Mouse (Mus musculus): ENCODE measurements around the gene Capn10. TPM values are rescaled to one million over a fixed set of nuclear protein-coding genes. Genes with fewer than 3 reads are reported as not detected.

The Capn10 gene
- polyA plus RNA-seq, 1 experiment from 2014 or later, result 36.5 TPM

- Histone ChIP-seq H3K9ac (no peak overlapping the region), H3K4me2 (replicated peaks) (no peak overlapping the region), H3K4me3 (replicated peaks) (no peak overlapping the region), H3K4me1 (no peaks in the 10 kb centered on the region), H3K9me3 (replicated peaks) (no peaks in the 10 kb centered on the region), H3K27ac (replicated peaks) (no peak overlapping the region), H3K36me3 (peaks cover 51% of the 10 kb centered on the region), H3K27me3 (no peaks in the 10 kb centered on the region)
- no peak for ATAC-seq (ENCODE audit: insufficient number of reproducible peaks, low FRiP score, low TSS enrichment, low read depth)
- 82% methylated on average over 7 of the region's 7 CpGs for WGBS
Observed at GRCm38 (mm10) chr1:92920474-92921200, 13.5 kb upstream of the Capn10 start.

GRCm38 (mm10) chr1:92921496-92921895 is 12.7 kb upstream of the Capn10 start:
- Histone ChIP-seq H3K27me3 (no peaks in the 10 kb centered on the region), H3K4me2 (replicated peaks) (no peak overlapping the region), H3K4me1 (no peaks in the 10 kb centered on the region), H3K9ac (no peak overlapping the region), H3K9me3 (replicated peaks) (no peaks in the 10 kb centered on the region), H3K4me3 (replicated peaks) (no peak overlapping the region), H3K36me3 (peaks cover 42% of the 10 kb centered on the region), H3K27ac (replicated peaks) (no peak overlapping the region)
- ATAC-seq (ENCODE audit: insufficient number of reproducible peaks, low FRiP score, low TSS enrichment, low read depth), result no peak
- 85% methylated on average over 4 of the region's 4 CpGs for WGBS

GRCm38 (mm10) chr1:92930171-92930706 is 3.9 kb upstream of the Capn10 start:
- H3K9ac ChIP-seq, result no peak overlapping the region
- H3K27ac ChIP-seq (replicated peaks), result no peak overlapping the region
- no peaks in the 10 kb centered on the region for H3K36me3 ChIP-seq
- 20% methylated on average over 1 of the region's 1 CpGs for WGBS
- no peak overlapping the region for H3K4me2 ChIP-seq (replicated peaks)
- no peak overlapping the region for H3K4me3 ChIP-seq (replicated peaks)
- no peaks in the 10 kb centered on the region for H3K27me3 ChIP-seq
- ATAC-seq (ENCODE audit: insufficient number of reproducible peaks, low FRiP score, low TSS enrichment, low read depth), result no peak
- H3K4me1 ChIP-seq, result peaks cover 8% of the 10 kb centered on the region
- H3K9me3 ChIP-seq (replicated peaks), result no peaks in the 10 kb centered on the region

- Histone ChIP-seq H3K27me3 (no peaks in the 10 kb centered on the region), H3K4me1 (peaks cover 23% of the 10 kb centered on the region), H3K9me3 (replicated peaks) (no peaks in the 10 kb centered on the region), H3K36me3 (peaks cover 10% of the 10 kb centered on the region), H3K4me2 (replicated peaks) (peak overlapping the region; percentile 82), H3K4me3 (replicated peaks) (peak overlapping the region; percentile 89), H3K9ac (peak overlapping the region; percentile 67), H3K27ac (replicated peaks) (peak overlapping the region; percentile 99)
- 72% methylated on average over 4 of the region's 4 CpGs for WGBS
- ATAC-seq (ENCODE audit: insufficient number of reproducible peaks, low FRiP score, low TSS enrichment, low read depth), result no peak
Observed at GRCm38 (mm10) chr1:92933611-92934010, 565 bp upstream of the Capn10 start.

GRCm38 (mm10) chr1:92935054-92935962 is 1.1 kb downstream of the Capn10 start:
- no peaks in the 10 kb centered on the region for H3K27me3 ChIP-seq
- peaks cover 27% of the 10 kb centered on the region for H3K36me3 ChIP-seq
- peak overlapping the region; percentile 67 for H3K9ac ChIP-seq
- H3K27ac ChIP-seq (replicated peaks), result peak overlapping the region; percentile 99
- ATAC-seq (ENCODE audit: insufficient number of reproducible peaks, low FRiP score, low TSS enrichment, low read depth), result no peak
- 12% methylated on average over 10 of the region's 10 CpGs for WGBS
- H3K4me3 ChIP-seq (replicated peaks), result peak overlapping the region; percentile 89
- H3K9me3 ChIP-seq (replicated peaks), result no peaks in the 10 kb centered on the region
- H3K4me2 ChIP-seq (replicated peaks), result peak overlapping the region; percentile 82
- H3K4me1 ChIP-seq, result peaks cover 23% of the 10 kb centered on the region

GRCm38 (mm10) chr1:92935977-92936376 is 1.8 kb downstream of the Capn10 start:
- peaks cover 32% of the 10 kb centered on the region for H3K36me3 ChIP-seq
- H3K9me3 ChIP-seq (replicated peaks), result no peaks in the 10 kb centered on the region
- peak overlapping the region; percentile 82 for H3K4me2 ChIP-seq (replicated peaks)
- ATAC-seq (ENCODE audit: insufficient number of reproducible peaks, low FRiP score, low TSS enrichment, low read depth), result no peak
- H3K9ac ChIP-seq, result peak overlapping the region; percentile 9; the same call in 1 of the 2 replicates
- peak overlapping the region; percentile 89 for H3K4me3 ChIP-seq (replicated peaks)
- H3K27ac ChIP-seq (replicated peaks), result no peak overlapping the region
- 52% methylated on average over 2 of the region's 2 CpGs for WGBS
- H3K27me3 ChIP-seq, result no peaks in the 10 kb centered on the region
- H3K4me1 ChIP-seq, result peaks cover 23% of the 10 kb centered on the region

- H3K9me3 ChIP-seq (replicated peaks), result no peaks in the 10 kb centered on the region
- H3K36me3 ChIP-seq, result peaks cover 33% of the 10 kb centered on the region
- ATAC-seq (ENCODE audit: insufficient number of reproducible peaks, low FRiP score, low TSS enrichment, low read depth), result no peak
- H3K9ac ChIP-seq, result no peak overlapping the region
- no peaks in the 10 kb centered on the region for H3K27me3 ChIP-seq
- WGBS, result 82% methylated on average over 3 of the region's 3 CpGs
- no peak overlapping the region for H3K4me3 ChIP-seq (replicated peaks)
- no peak overlapping the region for H3K27ac ChIP-seq (replicated peaks)
- H3K4me1 ChIP-seq, result peaks cover 23% of the 10 kb centered on the region
- H3K4me2 ChIP-seq (replicated peaks), result no peak overlapping the region
Observed at GRCm38 (mm10) chr1:92936467-92936866, 2.3 kb downstream of the Capn10 start.

- Histone ChIP-seq H3K9ac (no peak overlapping the region), H3K27me3 (no peaks in the 10 kb centered on the region), H3K36me3 (peaks cover 45% of the 10 kb centered on the region), H3K4me3 (replicated peaks) (no peak overlapping the region), H3K4me1 (peaks cover 23% of the 10 kb centered on the region), H3K9me3 (replicated peaks) (no peaks in the 10 kb centered on the region), H3K4me2 (replicated peaks) (no peak overlapping the region), H3K27ac (replicated peaks) (no peak overlapping the region)
- 92% methylated on average over 3 of the region's 3 CpGs for WGBS
- no peak for ATAC-seq (ENCODE audit: insufficient number of reproducible peaks, low FRiP score, low TSS enrichment, low read depth)
Observed at GRCm38 (mm10) chr1:92937797-92938196, 3.6 kb downstream of the Capn10 start.

- no peak overlapping the region for H3K4me2 ChIP-seq (replicated peaks)
- H3K36me3 ChIP-seq, result peaks cover 64% of the 10 kb centered on the region
- H3K9ac ChIP-seq, result no peak overlapping the region
- peaks cover 16% of the 10 kb centered on the region for H3K4me1 ChIP-seq
- no peak for ATAC-seq (ENCODE audit: insufficient number of reproducible peaks, low FRiP score, low TSS enrichment, low read depth)
- H3K27ac ChIP-seq (replicated peaks), result no peak overlapping the region
- WGBS, result 94% methylated on average over 4 of the region's 4 CpGs
- no peaks in the 10 kb centered on the region for H3K9me3 ChIP-seq (replicated peaks)
- no peak overlapping the region for H3K4me3 ChIP-seq (replicated peaks)
- no peaks in the 10 kb centered on the region for H3K27me3 ChIP-seq
Observed at GRCm38 (mm10) chr1:92939746-92940145, 5.6 kb downstream of the Capn10 start.

- Histone ChIP-seq H3K4me1 (no peaks in the 10 kb centered on the region), H3K9me3 (replicated peaks) (no peaks in the 10 kb centered on the region), H3K27me3 (no peaks in the 10 kb centered on the region), H3K9ac (no peak overlapping the region), H3K27ac (replicated peaks) (no peak overlapping the region), H3K4me3 (replicated peaks) (no peak overlapping the region), H3K4me2 (replicated peaks) (no peak overlapping the region), H3K36me3 (peaks cover 89% of the 10 kb centered on the region)
- ATAC-seq (ENCODE audit: insufficient number of reproducible peaks, low FRiP score, low TSS enrichment, low read depth), result no peak
- 94% methylated on average over 19 of the region's 19 CpGs for WGBS
Observed at GRCm38 (mm10) chr1:92943219-92943989, 9.2 kb downstream of the Capn10 start.

GRCm38 (mm10) chr1:92947966-92948365 is 13.8 kb downstream of the Capn10 start:
- 96% methylated on average over 3 of the region's 3 CpGs for WGBS
- Histone ChIP-seq H3K36me3 (peaks cover 56% of the 10 kb centered on the region), H3K27ac (replicated peaks) (no peak overlapping the region), H3K4me2 (replicated peaks) (no peak overlapping the region), H3K9me3 (replicated peaks) (no peaks in the 10 kb centered on the region), H3K4me1 (no peaks in the 10 kb centered on the region), H3K4me3 (replicated peaks) (no peak overlapping the region), H3K27me3 (no peaks in the 10 kb centered on the region), H3K9ac (no peak overlapping the region)
- no peak for ATAC-seq (ENCODE audit: insufficient number of reproducible peaks, low FRiP score, low TSS enrichment, low read depth)
